Mouse (Mus musculus) fibroblast of lung, adult 2 months (primary cell): ENCODE data around the gene Gm9639.
"Not testable (repeated sequence)": the region's sequence is repeated elsewhere in the genome, so short reads cannot be mapped to it uniquely, and the experiment has no call there.

Experiments used
- DNase-seq: peaks from one replicate; pipeline ENCODE4 v3.0.0-alpha.2; 2011; ENCODE audit warnings: low read depth

Gm9639 gene

DNA sequence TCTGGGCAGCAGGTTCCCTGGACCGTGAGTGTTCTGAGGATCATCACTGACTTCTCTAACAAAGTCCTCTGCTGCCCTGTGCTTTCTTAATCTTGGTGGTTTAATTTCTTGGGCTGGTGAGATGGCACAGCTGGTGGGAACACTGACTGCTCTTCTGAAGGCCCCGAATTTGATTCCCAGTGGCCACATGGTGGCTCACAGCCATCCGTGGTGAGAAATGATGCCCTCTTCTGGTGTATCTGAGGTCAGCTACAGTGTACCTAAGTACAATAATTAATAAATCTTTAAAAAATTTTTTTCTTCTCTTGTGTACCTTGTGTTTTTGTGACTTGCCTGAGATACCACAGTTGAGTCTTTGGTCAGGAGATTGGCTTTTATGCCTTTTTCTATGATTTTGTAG is 42.6 kb downstream of the Gm9639 start:
- not testable (repeated sequence) for DNase-seq

DNA sequence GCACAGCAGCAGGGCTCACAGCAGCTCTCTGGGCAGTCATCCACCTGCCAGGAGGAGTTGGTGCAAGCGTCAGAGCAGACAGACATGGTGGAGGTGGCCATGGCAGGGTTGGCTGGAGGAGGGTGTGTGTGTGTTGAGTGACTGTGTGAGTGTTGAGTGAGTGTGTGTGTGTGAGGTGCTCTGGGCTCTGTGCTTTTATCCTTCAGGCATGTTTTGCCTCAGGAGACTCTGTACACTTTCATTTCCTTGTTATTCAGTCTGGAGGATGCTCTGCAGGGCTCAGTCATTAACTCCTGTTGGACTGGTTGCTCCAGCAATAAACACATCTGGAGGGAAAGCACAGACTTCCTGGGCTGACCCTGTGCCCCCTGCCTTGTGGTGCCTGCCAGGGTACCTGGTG is 43.6 kb downstream of the Gm9639 start, which contains the start of gene Gm9736:
Gene Gm9736, minus strand, starts transcription at position 101 of the 400 bp plus-strand sequence.
- not testable (repeated sequence) for DNase-seq

DNA sequence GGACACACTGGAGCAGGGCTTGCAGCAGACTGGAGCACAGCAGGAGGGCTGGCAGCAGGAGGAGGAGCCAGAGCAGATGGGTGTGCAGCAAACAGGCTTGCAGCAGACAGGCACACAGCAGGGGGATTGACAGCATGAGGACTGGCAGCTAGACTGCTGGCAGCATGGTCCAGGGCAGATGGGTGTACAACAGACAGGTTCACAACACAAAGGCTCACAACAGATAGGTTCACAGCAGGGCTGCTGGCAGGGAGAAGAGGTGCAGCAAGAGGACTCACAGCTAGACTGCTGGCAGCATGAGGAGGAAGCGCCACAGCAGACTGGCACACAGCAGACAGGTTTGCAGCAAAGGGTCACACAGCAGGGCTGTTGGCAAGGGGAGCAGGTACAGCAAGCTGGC is 44.2 kb downstream of the Gm9639 start:
- not testable (repeated sequence) for DNase-seq
